Mouse (Mus musculus) induced T-regulatory cell, adult 2 months (primary cell): ENCODE results near the gene Lsamp.

Experiments used
- DNase-seq: peaks from one replicate; pipeline ENCODE4 v3.0.0-alpha.2; 2012; ENCODE audit warnings: low read depth

The Lsamp gene

GRCm38 (mm10) chr16:42079573-42079972 lies 2095.4 kb downstream of the Lsamp start:
- DNase-seq, result no peak

- DNase-seq, result no peak
These were observed 2097.4 kb downstream of the Lsamp start for GRCm38 (mm10) chr16:42081611-42082010.

- DNase-seq, result no peak
These were observed 2113.3 kb downstream of the Lsamp start for GRCm38 (mm10) chr16:42097510-42097909.

- no peak for DNase-seq
These were observed 2118.0 kb downstream of the Lsamp start for GRCm38 (mm10) chr16:42102186-42102585.

- DNase-seq, result no peak
These were observed 2118.5 kb downstream of the Lsamp start for GRCm38 (mm10) chr16:42102635-42103034.

GRCm38 (mm10) chr16:42112251-42112650 lies 2128.1 kb downstream of the Lsamp start:
- DNase-seq, result no peak

GRCm38 (mm10) chr16:42113246-42113645 lies 2129.1 kb downstream of the Lsamp start:
- no peak for DNase-seq

- DNase-seq, result no peak
These were observed 2137.6 kb downstream of the Lsamp start for GRCm38 (mm10) chr16:42121788-42122187.

- no peak for DNase-seq
These were observed 2139.7 kb downstream of the Lsamp start for GRCm38 (mm10) chr16:42123826-42124225.

GRCm38 (mm10) chr16:42126061-42126460 lies 2141.9 kb downstream of the Lsamp start:
- no peak for DNase-seq

GRCm38 (mm10) chr16:42147164-42147563 lies 2163.0 kb downstream of the Lsamp start:
- no peak for DNase-seq

- no peak for DNase-seq
These were observed 2165.2 kb downstream of the Lsamp start for GRCm38 (mm10) chr16:42149216-42149942.

- no peak for DNase-seq
These were observed 2168.5 kb downstream of the Lsamp start for GRCm38 (mm10) chr16:42152640-42153039.

- DNase-seq, result no peak
These were observed 2173.7 kb downstream of the Lsamp start for GRCm38 (mm10) chr16:42157816-42158215.

GRCm38 (mm10) chr16:42164941-42165340 lies 2180.8 kb downstream of the Lsamp start:
- DNase-seq, result peak; percentile 88

- no peak for DNase-seq
These were observed 2184.1 kb downstream of the Lsamp start for GRCm38 (mm10) chr16:42168292-42168691.

GRCm38 (mm10) chr16:42169447-42170140 lies 2185.4 kb downstream of the Lsamp start:
- peak; percentile 77 for DNase-seq

GRCm38 (mm10) chr16:42172476-42172875 lies 2188.3 kb downstream of the Lsamp start:
- DNase-seq, result peak; percentile 71

- no peak for DNase-seq
These were observed 2194.7 kb downstream of the Lsamp start for GRCm38 (mm10) chr16:42178866-42179265.

GRCm38 (mm10) chr16:42180025-42180424 lies 2195.9 kb downstream of the Lsamp start:
- DNase-seq, result no peak

GRCm38 (mm10) chr16:42180473-42180872 lies 2196.3 kb downstream of the Lsamp start:
- no peak for DNase-seq

- DNase-seq, result no peak
These were observed 2205.4 kb downstream of the Lsamp start for GRCm38 (mm10) chr16:42189431-42190081.
